Mouse (Mus musculus): ENCODE results near the gene Brpf3.

GRCm38 (mm10) chr17:28825359-28826041, 24.6 kb downstream of the Brpf3 start:
- no peak for TF ChIP-seq CTCF (IDR thresholded peaks at IDR 0.05; ENCODE audit: low read depth, low read length)
- no peak for TF ChIP-seq POLR2A (IDR thresholded peaks at IDR 0.05; ENCODE audit: extremely low read depth, insufficient read depth, low read length)

Measured in liver, adult 2 months (tissue).